Mouse (Mus musculus) liver, embryonic 13.5 days (tissue): ENCODE measurements at regions not wholly inside any gene's neighbourhood (a gene's known extent, or its start where the extent isn't known, plus 50 kb on each side); places are given as distances from the start of the nearest gene placed in this dataset.

Experiments used
- ATAC-seq: fragments of 200-750 bp; cut with Nextera tagmentation; 2 replicates; pipeline ENCODE4 v1.8.0; 2017; ENCODE audit warnings: low read depth, mild to moderate bottlenecking, moderate number of reproducible peaks, moderate library complexity
- DNase-seq: peaks from one replicate; pipeline ENCODE4 v3.0.0; 2022
- H3K27ac ChIP-seq: fragments of 300-500 bp; sonication (generic); 2 replicates; pipeline ENCODE4 v1.5.1; 2015; ENCODE audit warnings: moderate library complexity, mild to moderate bottlenecking, inconsistent platforms
- H3K27me3 ChIP-seq: fragments of 300-500 bp; sonication (generic); 2 replicates; pipeline ENCODE4 v1.6.1; 2015; ENCODE audit warnings: mild to moderate bottlenecking, inconsistent platforms
- H3K36me3 ChIP-seq: fragments of 300-500 bp; sonication (generic); 2 replicates; pipeline ENCODE4 v1.6.1; 2015; ENCODE audit warnings: mild to moderate bottlenecking, inconsistent platforms
- H3K4me1 ChIP-seq: fragments of 300-500 bp; sonication (generic); replicated peaks from 2 replicates; pipeline ENCODE4 v1.6.1; 2015; ENCODE audit warnings: inconsistent platforms
- H3K4me2 ChIP-seq: fragments of 300-500 bp; sonication (generic); 2 replicates; pipeline ENCODE4 v1.6.1; 2015; ENCODE audit warnings: inconsistent platforms, mild to moderate bottlenecking, moderate library complexity
- H3K4me3 ChIP-seq: fragments of 300-500 bp; sonication (generic); replicated peaks from 2 replicates; pipeline ENCODE4 v1.5.1; 2015; ENCODE audit warnings: mild to moderate bottlenecking, inconsistent platforms
- H3K9ac ChIP-seq: fragments of 300-500 bp; sonication (generic); 2 replicates; pipeline ENCODE4 v1.6.1; 2015; ENCODE audit warnings: mild to moderate bottlenecking, inconsistent platforms
- H3K9me3 ChIP-seq: fragments of 300-500 bp; sonication (generic); replicated peaks from 2 replicates; pipeline ENCODE4 v1.6.1; 2016; ENCODE audit warnings: inconsistent platforms
- WGBS: fragments of 180-500 bp; shearing (Covaris S2); methylation state at CpG from one replicate; pipeline ENCODE4 v1.1.7; 2015; ENCODE audit not compliant: insufficient replicate concordance; 5-methylcytosine and 5-hydroxymethylcytosine counted together

GRCm38 (mm10) chr12:56275556-56276242 lies 70.0 kb downstream of the Mbip start:
- Histone ChIP-seq H3K4me2 (no peak overlapping the region), H3K9me3 (no peaks in the 10 kb centered on the region), H3K27ac (no peak overlapping the region), H3K27me3 (no peaks in the 10 kb centered on the region), H3K36me3 (no peaks in the 10 kb centered on the region), H3K4me1 (no peaks in the 10 kb centered on the region), H3K4me3 (no peak overlapping the region), H3K9ac (no peak overlapping the region)
- 54% methylated on average over 17 of the region's 17 CpGs for WGBS
- no peak for DNase-seq
- ATAC-seq: no peak

GRCm38 (mm10) chr12:56265049-56265448 lies 80.6 kb downstream of the Mbip start:
- H3K9me3 ChIP-seq: no peaks in the 10 kb centered on the region
- no peaks in the 10 kb centered on the region for H3K36me3 ChIP-seq
- DNase-seq (no peak), ATAC-seq (no peak)
- no peaks in the 10 kb centered on the region for H3K27me3 ChIP-seq
- H3K4me1 ChIP-seq: no peaks in the 10 kb centered on the region
- no peak overlapping the region for H3K4me2 ChIP-seq
- no peak overlapping the region for H3K4me3 ChIP-seq
- 53% methylated on average over 6 of the region's 6 CpGs for WGBS
- H3K27ac ChIP-seq: no peak overlapping the region
- H3K9ac ChIP-seq: no peak overlapping the region

- Histone ChIP-seq H3K27ac (no peak overlapping the region), H3K36me3 (no peaks in the 10 kb centered on the region), H3K4me2 (no peak overlapping the region), H3K4me1 (no peaks in the 10 kb centered on the region), H3K27me3 (no peaks in the 10 kb centered on the region), H3K4me3 (no peak overlapping the region), H3K9ac (no peak overlapping the region), H3K9me3 (no peaks in the 10 kb centered on the region)
- ATAC-seq (no peak), DNase-seq (no peak)
- 24% methylated on average over 4 of the region's 4 CpGs for WGBS
Measured at GRCm38 (mm10) chr12:56261471-56261870, 84.2 kb downstream of the Mbip start.

- Histone ChIP-seq H3K4me1 (no peaks in the 10 kb centered on the region), H3K4me2 (no peak overlapping the region), H3K27me3 (no peaks in the 10 kb centered on the region), H3K4me3 (no peak overlapping the region), H3K36me3 (no peaks in the 10 kb centered on the region), H3K27ac (no peak overlapping the region), H3K9ac (no peak overlapping the region), H3K9me3 (no peaks in the 10 kb centered on the region)
- ATAC-seq (no peak), DNase-seq (no peak)
- WGBS: 67% methylated on average over 14 of the region's 14 CpGs
Measured at GRCm38 (mm10) chr12:56258401-56259050, 87.2 kb downstream of the Mbip start.

- Histone ChIP-seq H3K27ac (no peak overlapping the region), H3K4me3 (no peak overlapping the region), H3K4me1 (no peaks in the 10 kb centered on the region), H3K9ac (no peak overlapping the region), H3K36me3 (no peaks in the 10 kb centered on the region), H3K27me3 (0 out of 2 replicates have a peak, but pooled peaks cover 3% of the 10 kb centered on the region), H3K4me2 (no peak overlapping the region), H3K9me3 (no peaks in the 10 kb centered on the region)
- ATAC-seq (no peak), DNase-seq (no peak)
- WGBS: 76% methylated on average over 11 of the region's 11 CpGs
Measured at GRCm38 (mm10) chr12:56256243-56256881, 89.3 kb downstream of the Mbip start.

- H3K9ac ChIP-seq: no peak overlapping the region
- no peak for ATAC-seq
- DNase-seq: no peak
- 0 out of 2 replicates have a peak, but pooled peaks cover 3% of the 10 kb centered on the region for H3K27me3 ChIP-seq
- no peak overlapping the region for H3K27ac ChIP-seq
- no peaks in the 10 kb centered on the region for H3K4me1 ChIP-seq
- 55% methylated on average over 7 of the region's 7 CpGs for WGBS
- H3K9me3 ChIP-seq: no peaks in the 10 kb centered on the region
- H3K4me3 ChIP-seq: no peak overlapping the region
- no peaks in the 10 kb centered on the region for H3K36me3 ChIP-seq
- H3K4me2 ChIP-seq: no peak overlapping the region
Measured at GRCm38 (mm10) chr12:56252612-56253444, 92.9 kb downstream of the Mbip start.

GRCm38 (mm10) chr12:56250262-56250661 lies 95.4 kb downstream of the Mbip start:
- DNase-seq (no peak), ATAC-seq (no peak)
- 19% methylated on average over 3 of the region's 3 CpGs for WGBS
- H3K9me3 ChIP-seq: no peaks in the 10 kb centered on the region
- no peaks in the 10 kb centered on the region for H3K36me3 ChIP-seq
- H3K4me2 ChIP-seq: no peak overlapping the region
- no peak overlapping the region for H3K4me3 ChIP-seq
- H3K27ac ChIP-seq: no peak overlapping the region
- no peak overlapping the region for H3K9ac ChIP-seq
- no peaks in the 10 kb centered on the region for H3K4me1 ChIP-seq
- 0 out of 2 replicates have a peak, but pooled peaks cover 3% of the 10 kb centered on the region for H3K27me3 ChIP-seq

DNA sequence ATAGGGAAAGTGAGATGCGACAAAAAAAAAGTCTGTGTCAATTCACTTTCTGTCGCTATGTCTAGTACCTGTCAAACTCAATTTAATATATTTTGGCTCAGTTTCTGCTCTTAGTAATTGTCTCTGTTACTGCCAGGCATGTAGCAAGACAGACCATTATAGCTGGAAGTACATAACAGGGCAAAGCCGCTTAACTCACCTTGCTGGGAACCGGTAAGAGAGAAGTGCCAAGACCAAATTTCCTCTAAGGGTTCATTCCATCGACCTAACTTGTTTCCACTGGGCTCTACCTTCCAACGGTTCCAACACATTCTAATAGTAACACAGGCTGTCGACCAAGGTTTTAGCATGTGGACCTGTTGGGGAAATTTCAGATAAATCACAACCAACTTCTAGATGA lies 99.3 kb downstream of the Mbip start:
- no peak overlapping the region for H3K27ac ChIP-seq
- no peak overlapping the region for H3K4me2 ChIP-seq
- no peak overlapping the region for H3K4me3 ChIP-seq
- H3K9ac ChIP-seq: no peak overlapping the region
- no peaks in the 10 kb centered on the region for H3K27me3 ChIP-seq
- no peaks in the 10 kb centered on the region for H3K9me3 ChIP-seq
- no peak for DNase-seq
- no peaks in the 10 kb centered on the region for H3K4me1 ChIP-seq
- ATAC-seq: no peak
- no peaks in the 10 kb centered on the region for H3K36me3 ChIP-seq
- 66% methylated on average over 7 of the region's 7 CpGs for WGBS

DNA sequence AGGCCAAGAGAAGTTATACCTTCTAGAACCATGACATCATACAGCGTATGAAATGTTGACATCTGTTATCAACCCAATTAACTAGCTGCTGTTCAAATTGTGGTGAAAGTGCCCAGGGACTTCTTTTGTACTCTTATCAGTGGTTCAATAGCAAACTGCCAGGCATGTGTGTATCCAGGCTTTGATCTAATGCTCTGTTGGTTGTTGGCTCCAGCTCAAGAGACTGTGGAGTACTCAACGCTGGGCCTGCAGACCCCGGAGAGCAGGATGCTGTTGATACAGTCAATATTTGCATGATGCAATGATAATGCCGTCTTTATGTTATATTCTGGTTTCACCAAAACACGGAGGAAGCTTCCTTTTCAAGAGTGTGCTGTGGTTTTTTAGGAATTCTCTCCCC lies 102.9 kb downstream of the Mbip start:
- Histone ChIP-seq H3K36me3 (no peaks in the 10 kb centered on the region), H3K4me2 (no peak overlapping the region), H3K9ac (no peak overlapping the region), H3K4me1 (no peaks in the 10 kb centered on the region), H3K9me3 (no peaks in the 10 kb centered on the region), H3K27ac (no peak overlapping the region), H3K27me3 (no peaks in the 10 kb centered on the region), H3K4me3 (no peak overlapping the region)
- ATAC-seq (peak; percentile 47; the same call in 1 of the 2 replicates), DNase-seq (no peak)
- WGBS: 47% methylated on average over 5 of the region's 5 CpGs

DNA sequence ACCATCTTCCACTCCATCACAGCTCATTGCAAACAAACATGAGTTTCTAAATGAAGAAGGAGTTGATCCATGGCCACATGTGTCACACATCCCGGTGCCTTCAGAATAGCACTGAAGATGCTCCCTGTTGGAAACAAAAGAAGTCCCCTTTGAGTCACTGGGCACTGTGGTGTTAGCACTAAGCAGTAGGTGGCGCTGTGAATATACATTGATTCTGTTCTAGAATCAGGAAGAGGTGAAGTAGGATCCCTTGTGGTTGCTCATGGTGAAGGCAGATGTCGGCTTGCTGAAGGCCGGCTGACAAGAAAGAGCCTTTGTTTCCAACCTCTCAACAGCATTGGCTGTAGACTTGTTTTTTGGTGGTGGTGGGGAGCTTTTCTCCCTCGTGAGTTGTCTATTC lies 104.0 kb downstream of the Mbip start:
- ATAC-seq (no peak), DNase-seq (no peak)

DNA sequence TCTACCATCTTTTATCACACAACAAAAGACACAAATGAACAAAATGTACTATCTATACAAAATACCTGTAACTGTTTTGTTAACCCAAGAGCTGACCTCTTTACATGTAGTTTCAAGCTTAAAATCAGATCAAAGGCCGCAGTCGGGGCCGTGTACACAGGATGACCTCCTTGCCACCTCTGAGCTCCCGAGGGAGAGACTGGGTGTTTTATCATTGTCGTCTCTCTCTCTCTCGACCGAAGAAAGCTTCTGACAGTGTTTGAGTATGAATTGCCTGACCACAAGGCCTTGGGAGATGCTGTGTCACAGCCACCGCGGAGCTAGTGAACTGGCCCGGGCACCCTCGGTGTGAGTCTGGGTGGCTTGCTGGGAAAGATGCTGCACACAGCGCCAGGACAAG lies 105.5 kb downstream of the Mbip start:
- H3K9me3 ChIP-seq: no peaks in the 10 kb centered on the region
- no peak overlapping the region for H3K4me3 ChIP-seq
- ATAC-seq (no peak), DNase-seq (no peak)
- no peaks in the 10 kb centered on the region for H3K36me3 ChIP-seq
- H3K27me3 ChIP-seq: no peaks in the 10 kb centered on the region
- H3K4me2 ChIP-seq: no peak overlapping the region
- 53% methylated on average over 12 of the region's 12 CpGs for WGBS
- no peak overlapping the region for H3K27ac ChIP-seq
- H3K4me1 ChIP-seq: no peaks in the 10 kb centered on the region
- H3K9ac ChIP-seq: no peak overlapping the region

More for the DNA sequence above, 104.0 kb downstream of the Mbip start:
- H3K27me3 ChIP-seq: no peaks in the 10 kb centered on the region
- H3K27ac ChIP-seq: no peak overlapping the region
- H3K36me3 ChIP-seq: no peaks in the 10 kb centered on the region
- no peaks in the 10 kb centered on the region for H3K9me3 ChIP-seq
- H3K4me2 ChIP-seq: no peak overlapping the region
- no peaks in the 10 kb centered on the region for H3K4me1 ChIP-seq
- H3K9ac ChIP-seq: no peak overlapping the region
- no peak overlapping the region for H3K4me3 ChIP-seq
- 21% methylated on average over 5 of the region's 5 CpGs for WGBS
